Mouse (Mus musculus) megakaryocyte, embryonic 14.5 days (primary cell): Measurements from ENCODE around the gene Naalad2.

Experiments used
- FLI1 ChIP-seq: IDR thresholded peaks from 2 replicates; pipeline ENCODE4 v1.6.1; 2012; ENCODE audit warnings: low read length, inconsistent platforms, mixed read lengths
- GATA1 ChIP-seq: IDR thresholded peaks from 3 replicates; pipeline ENCODE4 v1.6.1; 2012; ENCODE audit warnings: mixed read lengths, low read length, inconsistent platforms, borderline replicate concordance

DNA sequence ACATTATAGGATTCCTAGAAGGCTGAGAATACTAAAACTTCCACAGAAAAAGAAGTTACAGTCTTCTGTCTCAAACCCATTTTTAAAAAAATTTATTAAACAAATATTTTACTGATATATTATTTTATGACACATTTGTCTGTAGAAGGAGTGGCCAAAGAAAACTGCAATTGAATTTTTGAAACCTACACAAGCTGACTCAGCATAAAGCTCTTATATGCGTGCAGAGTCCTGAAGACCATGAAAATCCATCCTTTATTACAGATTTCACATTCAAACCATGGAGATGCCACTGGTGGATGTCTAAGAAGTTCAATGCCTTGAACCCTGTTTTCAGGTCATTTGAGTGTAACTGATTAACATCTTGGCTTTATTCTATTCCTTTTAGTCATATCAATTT, 3.2 kb downstream of the Naalad2 start:
- TF ChIP-seq GATA1 (no peak), FLI1 (no peak)
